Mouse (Mus musculus) layer of hippocampus, postnatal 10 days (tissue): ENCODE results near the gene Atp4a. TPM values are rescaled to one million over a fixed set of nuclear protein-coding genes. Genes with fewer than 3 reads are reported as not detected.

Experiments used
- total RNA-seq, 2 experiments: library from RNA; stranded (reverse); gene quantifications; 2 replicates each; pipeline ENCODE4 v1.2.3; 2021

The Atp4a gene
- total RNA-seq, 2 experiments from 2014 or later: 3.1 to 3.8 TPM

Other genes with a start within 250 kb of the Atp4a start
- under 1 TPM in 1 of 2 experiments, not detected in 1; 0.69 TPM for gene Prodh2, start 218.6 kb upstream of the Atp4a start, total RNA-seq
- gene Arhgap33, start 177.1 kb upstream of the Atp4a start, total RNA-seq: 100 to 1,000 TPM; 218 to 232 TPM
- gene Hspb6, start 160.0 kb upstream of the Atp4a start, total RNA-seq: 1 to 10 TPM; 5.3 to 5.6 TPM
- 1 to 10 TPM; 3.4 to 4.4 TPM for gene Proser3, start 159.9 kb upstream of the Atp4a start, total RNA-seq
- gene Lin37, start 152.4 kb upstream of the Atp4a start, total RNA-seq: 10 to 100 TPM; 28.2 to 36.6 TPM
- gene U2af1l4, start 148.9 kb upstream of the Atp4a start, total RNA-seq: 10 to 100 TPM; 49.4 to 52.5 TPM
- gene Gm49396, start 148.9 kb upstream of the Atp4a start, total RNA-seq: 1 to 10 TPM; 4.8 to 5.8 TPM
- gene Psenen, start 148.6 kb upstream of the Atp4a start, total RNA-seq: 10 to 100 TPM; 79.4 to 87.1 TPM
- gene Igflr1, start 146.8 kb upstream of the Atp4a start, total RNA-seq: 1 to 10 TPM; 2.4 to 2.8 TPM
- gene Kmt2b, start 123.5 kb upstream of the Atp4a start, total RNA-seq: 10 to 100 TPM; 57.8 to 59.8 TPM
- not detected for gene Zbtb32, start 113.3 kb upstream of the Atp4a start, total RNA-seq
- under 1 TPM; 0.22 to 0.34 TPM for gene Upk1a, start 99.4 kb upstream of the Atp4a start, total RNA-seq
- 100 to 1,000 TPM; 719 to 852 TPM for gene Cox6b1, start 86.1 kb upstream of the Atp4a start, total RNA-seq
- gene Etv2, start 76.4 kb upstream of the Atp4a start, total RNA-seq: not detected
- gene Rbm42, start 61.9 kb upstream of the Atp4a start, total RNA-seq: 10 to 100 TPM; 75.3 to 79.9 TPM
- 1 to 10 TPM; 7.0 to 7.4 TPM for gene Haus5, start 47.2 kb upstream of the Atp4a start, total RNA-seq
- gene Pmis2, start 40.6 kb upstream of the Atp4a start, total RNA-seq: not detected
- not detected for gene 2200002J24Rik, start 13.3 kb upstream of the Atp4a start, total RNA-seq
- 100 to 1,000 TPM; 117 to 141 TPM for gene Tmem147, start 17.3 kb downstream of the Atp4a start, total RNA-seq
- not detected for gene Gapdhs, start 31.5 kb downstream of the Atp4a start, total RNA-seq
- 10 to 100 TPM in 1 of 2 experiments, 1 to 10 TPM in 1; 7.7 to 10.4 TPM for gene Sbsn, start 39.3 kb downstream of the Atp4a start, total RNA-seq
- gene Dmkn, start 51.5 kb downstream of the Atp4a start, total RNA-seq: 1 to 10 TPM; 1.2 to 1.5 TPM
- gene Krtdap, start 75.7 kb downstream of the Atp4a start, total RNA-seq: not detected
- gene Ffar2, start 111.6 kb downstream of the Atp4a start, total RNA-seq: under 1 TPM in 1 of 2 experiments, not detected in 1; 0.25 TPM
- gene Ffar3, start 144.0 kb downstream of the Atp4a start, total RNA-seq: not detected
- gene Ffar1, start 149.4 kb downstream of the Atp4a start, total RNA-seq: not detected
- gene Cd22, start 168.1 kb downstream of the Atp4a start, total RNA-seq: not detected
- gene Mag, start 202.7 kb downstream of the Atp4a start, total RNA-seq: 10 to 100 TPM; 25.3 to 30.7 TPM
- not detected for gene Hamp2, start 212.5 kb downstream of the Atp4a start, total RNA-seq
- not detected for gene Hamp, start 231.8 kb downstream of the Atp4a start, total RNA-seq
- 100 to 1,000 TPM in 1 of 2 experiments, 10 to 100 TPM in 1; 94.1 to 116 TPM for gene Usf2, start 244.6 kb downstream of the Atp4a start, total RNA-seq